Mouse (Mus musculus): Measurements from ENCODE around the gene Entpd5.

The Entpd5 gene

GRCm38 (mm10) chr12:84408819-84409507 lies at the start of gene Entpd5, which contains the start of gene Bbof1:
Gene Entpd5 (minus strand): TSS chr12:84409029.
Gene Bbof1 (plus strand): TSS chr12:84409071.
- DNase-seq = peak; percentile 87

- no peak for DNase-seq
Measured at GRCm38 (mm10) chr12:84456911-84457310, 48.1 kb upstream of the Entpd5 start.

GRCm38 (mm10) chr12:84451801-84452200 lies 43.0 kb upstream of the Entpd5 start:
- DNase-seq = peak; percentile 41

GRCm38 (mm10) chr12:84450718-84451646 lies 42.2 kb upstream of the Entpd5 start, which contains the start of the genes Aldh6a1 and Lin52:
Gene Aldh6a1 (minus strand): TSS chr12:84451004.
Gene Lin52 (plus strand): TSS chr12:84451422.
- peak; percentile 100 for DNase-seq

- DNase-seq = peak; percentile 76
Measured at GRCm38 (mm10) chr12:84450351-84450717, 41.5 kb upstream of the Entpd5 start.

GRCm38 (mm10) chr12:84449887-84450286 lies 41.1 kb upstream of the Entpd5 start:
- no peak for DNase-seq

- DNase-seq = no peak
Measured at GRCm38 (mm10) chr12:84448181-84448580, 39.4 kb upstream of the Entpd5 start.

- peak; percentile 19 for DNase-seq
Measured at GRCm38 (mm10) chr12:84447386-84447785, 38.6 kb upstream of the Entpd5 start.

GRCm38 (mm10) chr12:84442526-84442925 lies 33.7 kb upstream of the Entpd5 start:
- no peak for DNase-seq

- DNase-seq = no peak
Measured at GRCm38 (mm10) chr12:84438697-84439096, 29.9 kb upstream of the Entpd5 start.

- no peak for DNase-seq
Measured at GRCm38 (mm10) chr12:84429825-84430224, 21.0 kb upstream of the Entpd5 start.

GRCm38 (mm10) chr12:84423990-84424389 lies 15.2 kb upstream of the Entpd5 start:
- no peak for DNase-seq

GRCm38 (mm10) chr12:84417605-84417922 lies 8.7 kb upstream of the Entpd5 start:
- DNase-seq = no peak

- DNase-seq = peak; percentile 79
Measured at GRCm38 (mm10) chr12:84416834-84417604, 8.2 kb upstream of the Entpd5 start, which contains the start of gene Rnf113a2. Gene Rnf113a2 (plus strand): TSS chr12:84417196.

GRCm38 (mm10) chr12:84407874-84408818 lies 683 bp downstream of the Entpd5 start:
- peak; percentile 39 for DNase-seq

- DNase-seq = no peak
Measured at GRCm38 (mm10) chr12:84407259-84407658, 1.6 kb downstream of the Entpd5 start.

- no peak for DNase-seq
Measured at GRCm38 (mm10) chr12:84404541-84404940, 4.3 kb downstream of the Entpd5 start.

- DNase-seq = peak; percentile 66
Measured at GRCm38 (mm10) chr12:84402923-84403322, 5.9 kb downstream of the Entpd5 start.

- peak; percentile 76 for DNase-seq
Measured at GRCm38 (mm10) chr12:84400653-84401052, 8.2 kb downstream of the Entpd5 start.

- no peak for DNase-seq
Measured at GRCm38 (mm10) chr12:84400068-84400467, 8.8 kb downstream of the Entpd5 start.

GRCm38 (mm10) chr12:84399663-84400062 lies 9.2 kb downstream of the Entpd5 start:
- peak; percentile 81 for DNase-seq

- no peak for DNase-seq
Measured at GRCm38 (mm10) chr12:84399135-84399534, 9.7 kb downstream of the Entpd5 start.

All from kidney, adult 11 months (tissue).